Mouse (Mus musculus) CH12.LX (cell line): ENCODE data around the gene Polr3b.

Experiments
- CHD1 ChIP-seq: IDR thresholded peaks from 2 replicates; pipeline ENCODE4 v1.6.1; 2012; ENCODE audit warnings: low read depth, low read length, improper control_type of control experiment, inconsistent platforms
- CTCF ChIP-seq, 2 experiments: IDR thresholded peaks in 1 of 2; conservative IDR thresholded peaks in 1 of 2; 2 replicates each; pipeline ENCODE4 v1.5.1; 2011 to 2012; ENCODE audit warnings: low read depth in 2 of 2, low read length in 2 of 2, improper control_type of control experiment in 1 of 2, inconsistent platforms in 1 of 2, mild to moderate bottlenecking in 1 of 2, moderate library complexity in 1 of 2
- ELF1 ChIP-seq: IDR thresholded peaks from 2 replicates; pipeline ENCODE4 v1.6.1; 2014; ENCODE audit warnings: low read depth, mild to moderate bottlenecking, inconsistent platforms, low read length, improper control_type of control experiment
- EP300 ChIP-seq: IDR thresholded peaks from 2 replicates; pipeline ENCODE4 v1.6.1; 2011; ENCODE audit warnings: low read length, improper control_type of control experiment
- ETS1 ChIP-seq: conservative IDR thresholded peaks from 2 replicates; pipeline ENCODE4 v1.6.1; 2012; ENCODE audit warnings: low read depth, mild to moderate bottlenecking, inconsistent platforms, low read length, improper control_type of control experiment, moderate library complexity
- MAFK ChIP-seq: IDR thresholded peaks from 2 replicates; pipeline ENCODE4 v1.6.1; 2011; ENCODE audit warnings: low read length, improper control_type of control experiment; ENCODE audit not compliant: insufficient replicate concordance
- POLR2A ChIP-seq: IDR thresholded peaks from 2 replicates; pipeline ENCODE4 v1.6.1; 2011; ENCODE audit warnings: low read depth, mild to moderate bottlenecking, improper control_type of control experiment, low read length
- TCF12 ChIP-seq: IDR thresholded peaks from 2 replicates; pipeline ENCODE4 v1.6.1; 2014; ENCODE audit warnings: low read depth, mild to moderate bottlenecking, inconsistent platforms, low read length, improper control_type of control experiment
- UBTF ChIP-seq: IDR thresholded peaks from 2 replicates; pipeline ENCODE4 v1.6.1; 2012; ENCODE audit warnings: low read depth, mild to moderate bottlenecking, inconsistent platforms, low read length, improper control_type of control experiment, moderate library complexity
- USF2 ChIP-seq: conservative IDR thresholded peaks from 2 replicates; pipeline ENCODE4 v1.6.1; 2011; ENCODE audit warnings: low read depth, low read length, improper control_type of control experiment
- ZNF384 ChIP-seq: IDR thresholded peaks from 2 replicates; pipeline ENCODE4 v1.6.1; 2012; ENCODE audit warnings: low read depth, low read length, improper control_type of control experiment, inconsistent platforms

DNA sequence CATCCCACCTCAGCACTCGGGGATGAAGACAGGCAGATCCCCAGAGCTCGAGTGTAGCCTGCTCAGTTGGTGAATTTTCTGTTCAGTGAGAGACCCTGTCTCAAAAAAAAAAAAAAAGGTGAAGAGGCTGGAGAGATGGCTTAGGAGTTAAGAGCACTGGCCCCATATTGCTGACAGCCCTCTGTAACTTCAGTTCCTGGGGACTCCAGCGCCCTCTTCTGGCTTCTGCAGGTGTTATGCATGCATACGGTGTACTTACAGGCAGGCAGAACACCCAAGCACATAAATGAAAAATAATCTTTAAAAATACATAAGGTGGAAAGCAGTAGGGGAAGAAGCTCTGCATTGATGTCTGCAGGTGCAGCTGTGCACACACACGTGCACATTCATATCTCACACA, 9.1 kb downstream of the Polr3b start:
- TF ChIP-seq CTCF (conservative IDR thresholded peaks at IDR 0.05 in 1 of 2, IDR thresholded peaks at IDR 0.05 in 1 of 2; ENCODE audit: low read depth in 2 of 2, low read length in 2 of 2) (peak in 1 of 2 experiments; percentile 63; a peak in 2 of 4 replicates), MAFK (no peak), EP300 (no peak), CHD1 (no peak), TCF12 (no peak), POLR2A (no peak), UBTF (no peak), ZNF384 (no peak), USF2 (no peak), ELF1 (no peak), ETS1 (no peak)
